19 mouse cellular contexts compared by ENCODE assay signal in the genomic region with DNA sequence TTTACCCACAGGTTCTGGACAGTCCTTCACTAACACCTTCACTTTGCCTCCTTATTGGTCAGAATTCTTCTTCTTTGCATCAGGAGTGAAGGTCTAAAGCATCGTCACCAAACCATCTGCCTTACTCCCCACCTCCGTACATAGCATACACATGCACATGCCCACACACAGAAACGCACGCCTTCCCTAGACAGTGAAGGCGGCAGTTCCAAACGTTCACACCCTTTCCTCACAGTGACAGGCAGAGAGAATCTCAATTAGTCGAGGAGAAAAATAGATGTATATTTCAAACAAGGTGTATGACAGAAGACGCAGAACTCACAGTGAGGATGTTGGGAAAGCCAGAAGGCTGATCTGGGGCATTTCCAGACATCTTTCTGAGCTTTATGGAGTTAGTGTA. TPM values are rescaled to one million over a fixed set of nuclear protein-coding genes. Genes with fewer than 3 reads are reported as not detected.
DNase-seq lines count a peak whose midpoint lies in the region; ATAC-seq lines count a peak whose summit lies in the region.
"Had no signal": no experiment of that assay in that cellular context is flagged by ENCODE, and none has a peak within 500 bp of the region (broad histone marks: within the 10 kb centered on the region; RNA-seq: fewer than 3 reads in every experiment).

No protein-coding gene starts in this region.

- peak; percentile 43 for DNase-seq in left cerebral cortex, adult 11 months (ENCODE audit: low spot score)
- no peak for DNase-seq in left cerebral cortex, postnatal 10 days (ENCODE audit: extremely low spot score in 1 of 2, low spot score in 2 of 2)
- peak; percentile 52 to 67 for DNase-seq in left cerebral cortex, postnatal 14 days (ENCODE audit: low spot score in 2 of 2)
- peak; percentile 85 for DNase-seq in telencephalon, adult 2 months (ENCODE audit: low read depth, low spot score)
- DNase-seq in urinary bladder, postnatal 36 days (ENCODE audit: low spot score in 2 of 2) = no peak
- no peak for DNase-seq in urinary bladder, postnatal 4 days (ENCODE audit: low spot score in 2 of 2)
- DNase-seq: B cell, adult 2 months; cerebellum, adult 18-20 months; cerebellum, postnatal 25 days; gastrocnemius, postnatal 10 days; kidney, postnatal 25 days; liver; thymus, adult 2 months; thymus, postnatal 4 days had no signal

- peak; percentile 98 for ATAC-seq in frontal cortex, adult (ENCODE audit: low TSS enrichment)
- ATAC-seq: intestine, embryonic 16.5 days; Patski had no signal

- intact Hi-C loops in left cerebral cortex, postnatal 10 days (cut with DNase I) = no loop called here
- intact Hi-C loops in left cerebral cortex, postnatal 14 days (cut with DNase I) = loop anchor here (5.0 kb wide), 1 partner anchor 69 kb away; no protein-coding TSS in a partner anchor

RNA-seq across cellular contexts. Expression of a gene that starts 6.4 kb away (rescaled TPM):
- total RNA-seq in left cerebral cortex, postnatal 10 days (2021) = 100 to 1,000 TPM; 125 to 130 TPM
- total RNA-seq in left cerebral cortex, postnatal 14 days (2021) = 100 to 1,000 TPM; 137 TPM
- total RNA-seq: granulocyte monocyte progenitor cell, adult 5-6 weeks; hematopoietic stem cell, adult 5-6 weeks had no signal

RNA-seq across cellular contexts. Expression of a gene that starts 51.5 kb away (rescaled TPM):
- 10 to 100 TPM; 34.4 to 39.6 TPM for total RNA-seq in left cerebral cortex, postnatal 10 days (2021)
- total RNA-seq in left cerebral cortex, postnatal 14 days (2021) = 10 to 100 TPM; 39.3 to 39.9 TPM

RNA-seq across cellular contexts. Expression of a gene that starts 51.9 kb away (rescaled TPM):
- 10 to 100 TPM; 26.4 to 29.5 TPM for total RNA-seq in left cerebral cortex, postnatal 10 days (2021)
- total RNA-seq in left cerebral cortex, postnatal 14 days (2021) = 10 to 100 TPM; 27.2 to 32.0 TPM

Comparison
In these comparisons a context has a peak if more than half of its experiments do, and no peak if none do; other contexts are left out.
1. DNase-seq: peak in left cerebral cortex, adult 11 months (single experiment), left cerebral cortex, postnatal 14 days (2 of 2) and telencephalon, adult 2 months (single experiment); none in left cerebral cortex, postnatal 10 days (0 of 2), urinary bladder, postnatal 36 days (0 of 2) and urinary bladder, postnatal 4 days (0 of 2).